ENCODE assay signal across 17 mouse cellular contexts in the genomic region with DNA sequence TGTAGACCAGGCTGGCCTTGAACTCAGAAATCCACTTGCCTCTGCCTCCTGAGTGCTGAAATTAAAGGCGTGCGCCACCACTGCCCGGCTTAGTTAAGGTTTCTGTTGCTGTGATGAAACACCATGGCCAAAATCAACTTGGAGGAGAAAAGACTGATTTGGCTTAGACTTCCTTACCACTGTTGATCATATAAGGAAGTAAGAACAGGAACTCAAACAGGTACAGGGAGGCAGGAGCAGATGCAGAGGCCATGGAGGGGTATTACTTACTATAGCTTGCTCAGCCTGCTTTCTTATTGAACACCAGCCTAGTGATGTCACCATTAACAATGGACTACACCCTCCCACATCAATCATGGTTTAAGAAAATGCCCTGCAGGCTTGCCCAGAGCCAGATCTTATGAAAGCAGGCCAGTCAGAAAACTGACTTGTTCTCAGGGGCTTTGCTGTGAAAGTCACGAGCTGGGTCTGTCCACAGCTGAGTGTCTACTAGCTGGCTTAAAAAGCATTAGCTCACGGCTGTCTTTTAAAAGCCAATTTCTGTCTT.
"Had no signal": no experiment of that assay in that cellular context is flagged by ENCODE, and none has a peak within 500 bp of the region (broad histone marks: within the 10 kb centered on the region; RNA-seq: fewer than 3 reads in every experiment).

No protein-coding gene starts in this region.

- DNase-seq: kidney, adult 8-10 months; kidney, postnatal 36 days; layer of hippocampus, adult 9-11 months; liver; liver, embryonic 13.5 days; liver, postnatal 0 days; lung, postnatal 14 days; right cerebral cortex, postnatal 4 days; spleen, adult 18-20 months; thymus, adult 2 months; thymus, postnatal 36 days had no signal

- H3K36me3 ChIP-seq: limb, embryonic 12.5 days; liver, embryonic 13.5 days; lung, embryonic 15.5 days; neural tube, embryonic 15.5 days; stomach, embryonic 15.5 days had no signal

- H3K4me3 ChIP-seq: limb, embryonic 12.5 days; liver, embryonic 13.5 days; lung, embryonic 15.5 days; myocyte; neural tube, embryonic 15.5 days; stomach, embryonic 15.5 days had no signal

- H3K9ac ChIP-seq: limb, embryonic 12.5 days; liver, embryonic 13.5 days; liver, postnatal 0 days; lung, embryonic 15.5 days; neural tube, embryonic 15.5 days; stomach, embryonic 15.5 days had no signal

- H3K9me3 ChIP-seq: limb, embryonic 12.5 days; liver, embryonic 13.5 days; lung, embryonic 15.5 days; neural tube, embryonic 15.5 days; stomach, embryonic 15.5 days had no signal

- H3K27ac ChIP-seq: limb, embryonic 12.5 days; liver, embryonic 13.5 days; lung, embryonic 15.5 days; neural tube, embryonic 15.5 days; stomach, embryonic 15.5 days had no signal

- H3K27me3 ChIP-seq: limb, embryonic 12.5 days; liver, embryonic 13.5 days; lung, embryonic 15.5 days; neural tube, embryonic 15.5 days; stomach, embryonic 15.5 days had no signal

- ATAC-seq: intestine, postnatal 0 days; liver, postnatal 0 days had no signal

- H3K4me1 ChIP-seq: limb, embryonic 12.5 days; liver, embryonic 13.5 days; neural tube, embryonic 15.5 days; stomach, embryonic 15.5 days had no signal

- H3K4me2 ChIP-seq: limb, embryonic 12.5 days; liver, embryonic 13.5 days; lung, embryonic 15.5 days; neural tube, embryonic 15.5 days; stomach, embryonic 15.5 days had no signal
